Mouse (Mus musculus): ENCODE measurements at regions not wholly inside any gene's neighbourhood (a gene's known extent, or its start where the extent isn't known, plus 50 kb on each side); places are given as distances from the start of the nearest gene placed in this dataset.

DNA sequence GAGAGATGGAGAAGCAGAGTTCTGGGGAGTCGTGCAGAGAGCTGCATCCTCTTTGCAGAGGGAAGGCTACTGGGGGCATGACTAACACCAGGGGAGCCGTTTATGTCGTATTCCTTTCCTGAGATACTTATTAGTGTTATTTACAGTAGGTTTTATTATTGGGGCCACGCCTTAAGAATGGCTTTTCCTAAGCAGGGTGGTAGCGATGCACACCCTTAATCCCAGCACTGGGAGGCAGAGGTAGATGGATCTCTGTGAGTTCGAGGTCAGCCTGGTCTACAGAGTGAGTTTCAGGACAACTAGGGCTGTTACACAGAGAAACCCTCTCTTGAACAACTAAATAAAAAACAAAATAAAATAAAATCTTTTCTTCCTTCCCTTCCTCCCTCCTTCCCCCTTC lies 212.6 kb downstream of the Enc1 start:
- TF ChIP-seq CTCF (IDR thresholded peaks at IDR 0.05; ENCODE audit: insufficient read depth, low read length) (no peak), POLR2A (IDR thresholded peaks at IDR 0.05; ENCODE audit: borderline replicate concordance, extremely low read depth, low read depth, low read length) (no peak)

All from lung, adult 2 months (tissue).